Mouse (Mus musculus) embryonic facial prominence, embryonic 10.5 days (tissue): Measurements from ENCODE around the gene Ppp1r9b. TPM values are rescaled to one million over a fixed set of nuclear protein-coding genes. Genes with fewer than 3 reads are reported as not detected.

Experiments
- DNase-seq: peaks from one replicate; pipeline ENCODE4 v3.0.0-alpha.2; 2017; ENCODE audit warnings: low spot score
- H3K27ac ChIP-seq: fragments of 300-500 bp; sonication (generic); replicated peaks from 2 replicates; pipeline ENCODE4 v1.5.1; 2016; ENCODE audit warnings: mild to moderate bottlenecking
- H3K27me3 ChIP-seq: fragments of 300-500 bp; sonication (generic); replicated peaks from 2 replicates; pipeline ENCODE4 v1.6.1; 2016; ENCODE audit warnings: low read depth, mild to moderate bottlenecking; ENCODE audit not compliant: poor library complexity, severe bottlenecking
- H3K36me3 ChIP-seq: fragments of 300-500 bp; sonication (generic); replicated peaks from 2 replicates; pipeline ENCODE4 v1.6.1; 2016; ENCODE audit warnings: mild to moderate bottlenecking, moderate library complexity
- H3K4me1 ChIP-seq: fragments of 300-500 bp; sonication (generic); 2 replicates; pipeline ENCODE4 v1.6.1; 2016
- H3K4me3 ChIP-seq: fragments of 300-500 bp; sonication (generic); 2 replicates; pipeline ENCODE4 v1.5.1; 2016; ENCODE audit warnings: mild to moderate bottlenecking, moderate library complexity
- H3K9me3 ChIP-seq: fragments of 300-500 bp; sonication (generic); 2 replicates; pipeline ENCODE4 v1.6.1; 2016; ENCODE audit warnings: mild to moderate bottlenecking
- WGBS: fragments of 180-500 bp; shearing (Covaris S2); methylation state at CpG from one replicate; pipeline ENCODE4 v1.1.7; 2016; 5-methylcytosine and 5-hydroxymethylcytosine counted together
- polyA plus RNA-seq: library from polyadenylated mRNA; unstranded; fragments of >200 nt; fragmentation: Nextera tagmentation; extraction: Ambion mirVana; gene quantifications from 2 replicates; pipeline ENCODE4 v1.2.1, GENCODE M21; 2016

Ppp1r9b gene
- polyA plus RNA-seq: 8.3 and 9.4 TPM in 2 replicates

- Histone ChIP-seq H3K4me1 (peaks cover 92% of the 10 kb centered on the region), H3K9me3 (no peaks in the 10 kb centered on the region), H3K4me3 (peak within 1 kb of the TSS; percentile 87), H3K36me3 (peaks cover 22% of the 10 kb centered on the region), H3K27me3 (no peaks in the 10 kb centered on the region), H3K27ac (peak within 1 kb of the TSS; percentile 96)
- peak; percentile 96 for DNase-seq
- WGBS: under 1% methylated on average over 63 of the region's 69 CpGs
These were observed at the start of gene Ppp1r9b for GRCm38 (mm10) chr11:94990749-94991577. Ppp1r9b (plus strand) TSS chr11:94991035.

GRCm38 (mm10) chr11:94941121-94941520, 49.7 kb upstream of the Ppp1r9b start:
- Histone ChIP-seq H3K27me3 (peaks cover 87% of the 10 kb centered on the region), H3K4me3 (no peak overlapping the region), H3K4me1 (peaks cover 28% of the 10 kb centered on the region), H3K27ac (no peak overlapping the region), H3K9me3 (no peaks in the 10 kb centered on the region), H3K36me3 (peaks cover 66% of the 10 kb centered on the region)
- WGBS: 37% methylated on average over 9 of the region's 9 CpGs
- no peak for DNase-seq

- peaks cover 81% of the 10 kb centered on the region for H3K27me3 ChIP-seq
- no peak for DNase-seq
- H3K36me3 ChIP-seq: peaks cover 73% of the 10 kb centered on the region
- WGBS: 77% methylated on average over 8 of the region's 8 CpGs
- no peaks in the 10 kb centered on the region for H3K9me3 ChIP-seq
- no peak overlapping the region for H3K4me3 ChIP-seq
- no peak overlapping the region for H3K27ac ChIP-seq
- H3K4me1 ChIP-seq: peaks cover 21% of the 10 kb centered on the region
These were observed 49.1 kb upstream of the Ppp1r9b start for GRCm38 (mm10) chr11:94941776-94942175.

GRCm38 (mm10) chr11:94942282-94943023, 48.4 kb upstream of the Ppp1r9b start:
- DNase-seq: peak; percentile 42
- Histone ChIP-seq H3K36me3 (peaks cover 80% of the 10 kb centered on the region), H3K9me3 (no peaks in the 10 kb centered on the region), H3K4me1 (peaks cover 16% of the 10 kb centered on the region), H3K4me3 (no peak overlapping the region), H3K27me3 (peaks cover 76% of the 10 kb centered on the region), H3K27ac (no peak overlapping the region)
- 54% methylated on average over 13 of the region's 13 CpGs for WGBS

GRCm38 (mm10) chr11:94943054-94943453, 47.8 kb upstream of the Ppp1r9b start:
- H3K4me3 ChIP-seq: no peak overlapping the region
- H3K27me3 ChIP-seq: peaks cover 70% of the 10 kb centered on the region
- WGBS: 84% methylated on average over 15 of the region's 15 CpGs
- peaks cover 86% of the 10 kb centered on the region for H3K36me3 ChIP-seq
- no peak overlapping the region for H3K27ac ChIP-seq
- peaks cover 10% of the 10 kb centered on the region for H3K4me1 ChIP-seq
- no peaks in the 10 kb centered on the region for H3K9me3 ChIP-seq
- DNase-seq: no peak

GRCm38 (mm10) chr11:94944295-94944694, 46.5 kb upstream of the Ppp1r9b start:
- H3K36me3 ChIP-seq: peaks cover 98% of the 10 kb centered on the region
- H3K4me3 ChIP-seq: no peak overlapping the region
- H3K27ac ChIP-seq: no peak overlapping the region
- DNase-seq: no peak
- WGBS: 18% methylated on average over 8 of the region's 8 CpGs
- no peaks in the 10 kb centered on the region for H3K9me3 ChIP-seq
- H3K4me1 ChIP-seq: peaks cover 11% of the 10 kb centered on the region
- peaks cover 58% of the 10 kb centered on the region for H3K27me3 ChIP-seq

- no peak for DNase-seq
- Histone ChIP-seq H3K27ac (no peak overlapping the region), H3K4me3 (no peak overlapping the region), H3K9me3 (no peaks in the 10 kb centered on the region), H3K4me1 (peaks cover 11% of the 10 kb centered on the region), H3K27me3 (peaks cover 48% of the 10 kb centered on the region), H3K36me3 (peaks cover 100% of the 10 kb centered on the region)
- 85% methylated on average over 12 of the region's 12 CpGs for WGBS
These were observed 45.6 kb upstream of the Ppp1r9b start for GRCm38 (mm10) chr11:94945236-94945635.

GRCm38 (mm10) chr11:94952169-94952568, 38.7 kb upstream of the Ppp1r9b start:
- 0 out of 2 replicates have a peak, but pooled peaks cover 2% of the 10 kb centered on the region for H3K9me3 ChIP-seq
- H3K4me1 ChIP-seq: peaks cover 35% of the 10 kb centered on the region
- DNase-seq: peak; percentile 27
- WGBS: 16% methylated on average over 6 of the region's 6 CpGs
- H3K27me3 ChIP-seq: peaks cover 4% of the 10 kb centered on the region; the same call in 1 of the 2 replicates
- no peak overlapping the region for H3K4me3 ChIP-seq
- H3K27ac ChIP-seq: peak overlapping the region; percentile 77
- peaks cover 46% of the 10 kb centered on the region for H3K36me3 ChIP-seq

- Histone ChIP-seq H3K4me1 (peaks cover 49% of the 10 kb centered on the region), H3K27ac (peak overlapping the region; percentile 69), H3K36me3 (peaks cover 16% of the 10 kb centered on the region), H3K9me3 (0 out of 2 replicates have a peak, but pooled peaks cover 2% of the 10 kb centered on the region), H3K4me3 (no peak overlapping the region), H3K27me3 (0 out of 2 replicates have a peak, but pooled peaks cover 4% of the 10 kb centered on the region)
- 53% methylated on average over 9 of the region's 9 CpGs for WGBS
- peak; percentile 55 for DNase-seq
These were observed 35.7 kb upstream of the Ppp1r9b start for GRCm38 (mm10) chr11:94955103-94955502.

GRCm38 (mm10) chr11:94957693-94958064, 33.2 kb upstream of the Ppp1r9b start:
- Histone ChIP-seq H3K4me3 (no peak overlapping the region), H3K36me3 (no peaks in the 10 kb centered on the region), H3K4me1 (peaks cover 48% of the 10 kb centered on the region), H3K27ac (peak overlapping the region; percentile 49), H3K9me3 (no peaks in the 10 kb centered on the region), H3K27me3 (no peaks in the 10 kb centered on the region)
- no peak for DNase-seq
- WGBS: 82% methylated on average over 9 of the region's 9 CpGs

GRCm38 (mm10) chr11:94958065-94958858, 32.6 kb upstream of the Ppp1r9b start:
- Histone ChIP-seq H3K27me3 (no peaks in the 10 kb centered on the region), H3K4me3 (0 out of 2 replicates have a peak overlapping the region, but pooled peaks have one; percentile 6), H3K4me1 (peaks cover 47% of the 10 kb centered on the region), H3K9me3 (no peaks in the 10 kb centered on the region), H3K27ac (peak overlapping the region; percentile 49), H3K36me3 (no peaks in the 10 kb centered on the region)
- 19% methylated on average over 8 of the region's 8 CpGs for WGBS
- peak; percentile 48 for DNase-seq

GRCm38 (mm10) chr11:94962534-94963101, 28.2 kb upstream of the Ppp1r9b start:
- 76% methylated on average over 5 of the region's 5 CpGs for WGBS
- H3K27me3 ChIP-seq: no peaks in the 10 kb centered on the region
- H3K4me3 ChIP-seq: no peak overlapping the region
- H3K36me3 ChIP-seq: no peaks in the 10 kb centered on the region
- no peak overlapping the region for H3K27ac ChIP-seq
- no peak for DNase-seq
- no peaks in the 10 kb centered on the region for H3K9me3 ChIP-seq
- H3K4me1 ChIP-seq: peaks cover 34% of the 10 kb centered on the region
